Mouse (Mus musculus): ENCODE results near the gene Chac1.
A peak's percentile ranks its signal among the peaks of the same experiment; 100 is the strongest.

Gene Chac1

DNA sequence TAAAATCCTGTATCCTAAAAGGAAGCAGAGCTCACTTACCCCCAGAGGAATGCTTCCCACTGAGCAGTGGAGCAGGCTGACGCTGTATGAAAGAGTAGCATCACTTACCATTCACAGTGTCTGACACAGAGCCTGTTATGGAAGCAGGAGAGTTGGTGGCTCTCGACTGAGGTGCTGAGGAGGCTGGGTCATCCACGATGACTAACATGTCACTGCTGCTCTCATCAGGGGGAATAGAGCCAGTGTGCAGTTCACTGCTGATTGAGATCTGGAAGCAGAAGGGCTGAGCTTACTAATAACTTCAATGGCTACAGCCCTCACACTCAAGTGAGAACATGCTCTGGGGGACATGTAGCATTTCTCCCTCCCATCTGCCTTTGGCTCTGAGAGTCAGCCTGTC is 28.4 kb downstream of the Chac1 start:
- DNase-seq, result no peak

DNA sequence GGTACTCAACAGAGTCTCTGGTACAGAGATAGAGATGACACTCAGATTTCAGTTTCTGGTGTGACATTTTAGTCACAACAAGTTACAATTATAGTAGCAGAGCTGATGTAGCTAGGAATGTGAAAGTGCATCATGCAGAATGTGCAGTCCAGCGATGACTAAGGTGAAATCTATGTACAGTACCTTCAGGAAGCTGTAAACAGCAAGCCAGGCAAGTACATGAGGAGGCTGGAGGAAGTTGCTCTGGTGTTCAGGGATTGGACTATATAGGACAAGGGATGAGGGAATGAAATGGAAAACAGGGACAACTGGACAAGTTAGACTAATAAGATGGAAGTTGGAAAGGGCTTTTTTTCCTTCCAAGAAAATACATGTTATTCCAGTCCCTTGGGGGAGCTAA is 37.2 kb downstream of the Chac1 start:
- DNase-seq, result no peak

DNA sequence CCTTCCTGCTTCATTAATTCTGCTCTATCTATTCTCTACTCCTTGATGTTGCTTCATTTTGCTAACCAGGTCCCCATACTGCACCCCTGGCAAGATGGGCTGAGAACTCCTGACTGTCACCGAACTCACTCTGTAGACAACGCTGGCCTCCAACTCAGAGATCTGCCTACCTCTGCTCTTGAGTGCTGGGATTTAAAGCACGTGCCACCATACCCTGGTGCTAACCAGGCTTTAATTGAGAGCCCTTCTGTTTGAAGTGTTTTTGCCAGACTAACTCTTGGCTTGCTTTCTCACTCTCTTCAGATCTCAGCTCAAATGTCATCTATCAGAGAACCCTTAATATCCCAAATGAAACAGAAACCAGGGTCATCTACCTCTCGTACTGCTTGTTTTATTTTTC is 39.0 kb downstream of the Chac1 start:
- DNase-seq, result peak; percentile 48

DNA sequence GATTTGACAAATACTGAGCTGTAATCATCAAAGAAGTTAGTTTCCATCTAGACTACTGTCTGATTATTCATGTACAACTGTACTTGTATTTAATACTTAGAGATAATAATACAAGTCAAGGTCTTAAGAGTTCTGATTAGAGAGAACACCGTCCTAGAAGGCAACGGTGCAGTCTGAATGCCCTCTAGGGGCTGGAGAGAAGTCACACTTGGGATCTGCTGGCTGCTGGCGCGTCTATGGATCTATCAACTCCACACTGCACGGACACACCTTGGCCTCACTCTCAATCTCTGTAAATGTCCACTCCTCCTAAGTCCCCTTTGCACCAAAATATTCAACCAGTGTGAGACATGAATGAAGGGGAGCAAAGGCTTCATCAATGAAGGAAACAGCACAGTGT is 47.2 kb downstream of the Chac1 start:
- no peak for DNase-seq

DNA sequence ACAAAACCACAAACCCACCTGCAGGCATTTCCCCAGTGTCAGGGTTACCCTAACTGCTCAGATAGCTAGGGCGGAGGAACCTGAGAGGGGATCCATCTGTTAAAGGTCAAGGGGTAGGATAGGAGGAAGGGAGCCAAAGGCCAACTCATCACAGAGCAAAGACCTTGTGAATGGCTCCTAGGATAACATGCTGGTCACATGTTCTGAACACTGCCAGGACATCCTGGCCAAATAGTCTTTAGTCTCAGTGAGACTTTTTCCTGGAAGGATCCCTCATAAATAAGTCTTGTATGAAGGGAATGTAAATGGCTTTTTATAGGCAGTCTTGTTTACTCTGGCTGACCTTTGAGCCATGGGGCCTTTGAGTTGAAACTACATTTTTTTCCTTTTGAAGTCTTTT is 47.6 kb downstream of the Chac1 start:
- no peak for DNase-seq

DNA sequence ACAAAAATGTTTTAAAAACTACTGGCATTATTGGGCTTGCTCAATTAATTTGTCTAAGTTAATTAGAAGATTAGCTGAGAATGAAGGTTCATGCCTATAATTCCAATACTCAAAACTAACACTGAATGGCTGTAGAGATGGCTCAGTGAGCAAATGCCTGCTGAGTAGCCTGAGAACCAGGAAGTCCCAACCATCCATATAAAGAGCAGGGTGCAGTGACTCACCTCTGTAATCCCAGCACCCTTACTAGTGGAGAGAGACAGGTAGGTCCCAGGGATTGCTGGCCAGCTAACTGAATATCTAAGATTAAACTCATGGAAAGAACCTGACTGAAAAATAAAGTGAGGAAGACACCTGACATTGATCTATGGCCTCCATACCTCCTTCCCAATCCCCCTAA is 48.3 kb downstream of the Chac1 start:
- no peak for DNase-seq
